Mouse (Mus musculus): ENCODE results near the gene Stk17b. TPM values are rescaled to one million over a fixed set of nuclear protein-coding genes. Genes with fewer than 3 reads are reported as not detected.

Stk17b gene
- 7.1 and 13.0 TPM in 2 replicates for total RNA-seq (2021)
- long read RNA-seq, partial matches to known transcripts: 3 of 6 reads
- long read RNA-seq, other reads (novel, unspliced or antisense): 0 of 6 reads

DNA sequence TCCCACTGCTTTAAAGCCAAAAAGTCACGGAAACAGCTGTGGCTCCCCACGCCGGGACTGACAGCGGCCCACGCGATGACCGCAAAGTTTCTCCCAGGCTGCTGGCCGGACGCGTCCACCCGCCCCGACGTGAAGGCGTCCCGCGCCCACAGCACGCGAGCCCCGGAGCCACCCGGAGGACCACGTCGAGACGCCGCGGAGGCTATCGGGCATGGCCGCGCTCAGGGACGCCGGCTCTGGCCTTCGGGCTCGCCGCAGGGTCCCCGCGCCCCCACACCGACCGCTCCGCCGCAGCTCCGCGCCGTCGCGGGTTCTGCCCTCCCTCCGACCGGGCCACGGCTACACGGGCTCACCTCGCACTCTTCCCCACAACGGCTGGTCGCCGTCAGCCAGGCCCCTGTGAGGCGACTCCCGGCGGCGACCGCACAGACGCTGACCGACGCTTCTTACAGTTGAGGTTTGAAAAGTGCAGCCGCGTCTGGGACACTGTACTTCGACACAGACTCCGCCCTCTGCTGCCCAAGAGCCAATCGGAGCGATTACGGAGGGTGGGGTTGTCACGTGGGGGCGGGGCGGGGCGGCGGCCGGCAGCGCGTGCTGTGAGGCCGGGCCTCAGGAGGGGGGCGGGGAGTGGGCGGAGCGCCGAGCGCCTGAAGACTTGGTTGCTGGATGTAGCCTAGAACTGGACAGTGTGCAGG, at the start of gene Stk17b:
TSS of gene Stk17b (minus strand) at position 504 of the 698 bp plus-strand sequence.
- peak; percentile 94 for DNase-seq

DNA sequence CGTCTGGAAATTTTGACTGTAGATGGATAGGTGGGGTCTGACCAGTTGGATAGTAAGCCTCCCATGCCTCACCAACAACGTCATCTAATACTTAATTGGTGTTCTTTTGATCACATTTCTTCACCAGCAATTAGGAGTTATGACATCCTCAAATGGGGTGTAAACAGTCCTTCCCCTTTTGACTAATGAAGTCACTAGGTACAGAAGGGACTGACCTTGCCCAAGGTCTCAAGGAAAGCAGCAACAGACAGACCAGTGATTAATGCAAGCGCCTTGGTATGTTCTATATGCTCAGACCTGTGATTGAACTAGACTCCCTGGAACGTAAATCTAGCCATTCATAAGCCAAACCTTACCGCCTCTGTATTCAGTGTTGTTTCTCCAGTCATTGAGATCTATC, 45.3 kb upstream of the Stk17b start:
- DNase-seq: no peak

DNA sequence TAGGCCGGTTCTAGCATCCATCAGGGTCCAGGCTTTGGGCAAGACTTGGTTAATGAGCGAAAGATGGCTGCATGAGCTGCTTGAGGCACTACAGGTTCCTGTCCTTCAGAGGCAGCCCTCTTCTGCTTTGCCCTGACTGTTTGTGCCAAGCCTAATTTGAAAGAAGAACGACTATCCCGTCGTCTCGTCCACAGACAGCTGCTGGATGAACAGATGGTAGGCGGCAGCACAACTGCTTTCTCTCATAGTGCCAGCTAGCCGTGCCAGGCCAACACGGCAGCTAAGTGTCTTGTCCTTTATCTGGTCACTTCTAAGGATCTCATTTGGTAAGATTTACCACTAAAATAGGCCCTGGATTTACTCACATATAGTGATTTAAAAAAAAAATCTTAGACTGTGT, 44.1 kb upstream of the Stk17b start:
- no peak for DNase-seq

- DNase-seq: no peak
These were observed 39.7 kb upstream of the Stk17b start for GRCm38 (mm10) chr1:53824446-53825337.

DNA sequence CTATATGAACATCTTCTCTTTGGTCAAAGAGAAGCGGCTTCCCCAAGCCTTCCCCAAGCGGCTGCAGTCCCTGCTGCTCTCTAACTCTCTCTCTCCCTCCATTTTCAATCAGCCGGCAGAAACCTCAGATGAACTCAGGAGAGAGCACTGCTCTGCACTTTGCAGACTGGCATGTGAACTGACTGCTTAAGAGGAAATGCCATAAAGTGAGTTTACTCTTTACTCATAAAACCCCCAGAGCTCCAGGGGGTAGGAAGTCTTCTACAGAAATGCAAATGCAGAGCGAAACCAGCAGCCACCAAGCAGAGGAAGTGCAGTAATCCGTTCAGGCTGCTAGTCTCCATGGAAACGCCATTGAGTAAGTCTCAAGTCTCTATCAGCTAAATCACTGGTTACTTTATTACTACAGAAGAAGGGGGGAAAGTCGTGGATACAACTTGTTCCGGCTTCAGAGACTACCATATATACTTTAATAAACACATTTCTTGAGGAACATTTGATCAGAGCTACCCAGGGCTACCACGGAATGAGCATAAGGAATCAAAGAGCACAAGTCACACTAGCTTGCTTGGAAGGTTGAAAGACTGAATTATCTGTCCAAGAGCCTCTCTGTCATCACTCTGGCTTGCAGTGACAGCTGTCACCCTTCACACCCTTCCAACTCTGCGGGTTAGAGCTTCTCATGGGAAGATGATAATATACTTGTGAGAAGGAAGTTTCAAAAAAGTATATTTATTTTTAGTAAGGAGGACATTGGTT, 38.8 kb upstream of the Stk17b start:
- DNase-seq: no peak

DNA sequence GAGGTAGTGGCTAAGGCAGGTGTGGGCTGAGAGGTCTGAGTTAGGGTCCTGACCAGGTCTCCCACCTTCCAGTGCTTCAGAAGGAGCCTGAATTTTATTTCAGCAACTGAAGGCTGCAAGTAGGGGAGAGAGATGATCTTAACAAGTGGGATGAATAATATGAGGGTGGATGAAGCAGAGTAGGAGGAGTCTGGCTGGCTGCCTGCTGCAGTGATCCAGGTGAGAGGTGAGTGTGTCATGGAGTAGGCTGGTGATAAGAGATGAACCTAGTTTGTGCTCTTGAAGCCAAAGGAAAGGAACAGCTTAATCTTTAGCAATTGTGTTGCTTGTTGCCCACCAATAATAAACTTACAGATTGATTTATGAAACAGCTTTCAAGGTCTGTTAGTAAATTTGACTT, 37.0 kb upstream of the Stk17b start:
- DNase-seq: no peak

- peak; percentile 8 for DNase-seq
These were observed 35.1 kb upstream of the Stk17b start for GRCm38 (mm10) chr1:53820041-53820632.

DNA sequence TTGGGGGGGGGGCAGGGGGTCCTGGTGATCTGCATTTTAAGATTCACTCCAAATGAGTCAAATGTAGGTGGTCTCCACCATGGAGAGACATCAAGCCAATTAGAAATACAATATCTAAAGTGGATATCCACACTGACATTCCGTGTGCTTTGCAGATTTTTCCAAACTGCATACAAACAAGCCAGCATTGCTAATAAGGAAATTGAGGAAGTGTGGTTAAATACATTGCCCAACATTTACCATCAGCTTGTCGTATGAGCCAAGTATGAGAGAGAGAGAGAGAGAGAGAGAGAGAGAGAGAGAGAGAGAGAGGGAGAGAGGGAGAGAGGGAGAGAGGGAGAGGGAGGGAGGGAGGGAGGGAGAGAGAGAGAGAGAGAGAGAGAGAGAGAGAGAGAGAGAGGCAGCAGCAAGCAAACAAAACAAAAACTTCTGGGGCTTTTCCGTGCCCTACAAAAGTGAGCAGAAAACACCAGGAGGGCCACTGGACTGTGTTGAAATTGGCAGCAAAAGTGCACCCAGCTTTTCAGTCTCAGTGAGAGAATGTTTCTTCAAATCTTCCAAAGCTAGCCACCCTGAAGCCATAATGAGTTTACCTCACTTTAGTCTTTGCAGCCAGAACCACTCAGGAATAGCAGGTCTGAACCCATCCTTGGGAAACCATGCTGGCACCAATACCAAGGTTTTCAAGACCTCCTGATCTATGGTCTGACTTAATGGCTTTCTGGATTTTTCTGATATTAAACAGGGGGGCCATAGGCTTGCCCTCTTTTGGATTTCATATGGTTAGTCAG, 33.2 kb upstream of the Stk17b start:
- no peak for DNase-seq

DNA sequence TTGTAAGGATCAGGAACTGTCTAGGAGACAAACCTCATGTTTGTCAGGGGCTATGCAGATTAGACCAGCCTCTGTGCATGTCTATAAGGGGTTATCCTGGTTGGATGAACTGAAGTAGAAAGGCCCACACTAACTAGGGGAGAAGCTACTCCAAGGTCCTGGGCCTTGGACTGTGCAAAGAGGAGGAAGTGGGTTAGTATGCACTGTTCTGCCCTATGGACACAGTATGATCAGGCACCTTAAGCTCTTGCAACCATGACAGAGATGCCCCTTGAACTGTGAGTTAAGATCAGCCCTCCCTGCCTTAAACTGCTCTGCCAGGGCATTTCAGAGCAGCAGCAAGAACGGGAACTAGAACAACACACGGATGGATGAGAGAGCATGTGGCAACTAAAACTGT, 31.3 kb upstream of the Stk17b start:
- DNase-seq: no peak

GRCm38 (mm10) chr1:53814077-53814705, 29.2 kb upstream of the Stk17b start:
- DNase-seq: no peak

DNA sequence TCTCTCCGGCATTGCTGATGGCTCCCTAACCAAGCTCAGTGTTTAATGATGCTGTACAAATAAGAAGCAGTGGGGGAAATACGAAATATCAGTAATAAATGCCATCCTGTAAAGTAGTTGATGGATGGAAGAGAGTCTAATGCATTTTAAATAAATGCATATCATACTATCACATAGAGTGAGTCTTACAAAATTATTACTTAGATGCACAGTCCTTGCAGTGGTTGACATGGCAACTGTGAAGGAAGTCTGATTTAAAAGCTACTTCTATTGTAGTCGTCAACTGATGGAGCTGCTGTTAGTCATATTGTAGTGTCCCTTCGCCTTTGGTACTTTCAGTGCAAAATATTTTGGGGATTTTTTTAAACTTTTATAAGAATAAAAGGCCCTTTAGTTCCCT, 26.9 kb upstream of the Stk17b start:
- no peak for DNase-seq

- DNase-seq: no peak
These were observed 23.2 kb upstream of the Stk17b start for GRCm38 (mm10) chr1:53808229-53808628.

GRCm38 (mm10) chr1:53797811-53798210, 12.8 kb upstream of the Stk17b start:
- DNase-seq: no peak

- DNase-seq: no peak
These were observed 12.1 kb upstream of the Stk17b start for GRCm38 (mm10) chr1:53797074-53797473.

GRCm38 (mm10) chr1:53796271-53796670, 11.2 kb upstream of the Stk17b start:
- DNase-seq: no peak

DNA sequence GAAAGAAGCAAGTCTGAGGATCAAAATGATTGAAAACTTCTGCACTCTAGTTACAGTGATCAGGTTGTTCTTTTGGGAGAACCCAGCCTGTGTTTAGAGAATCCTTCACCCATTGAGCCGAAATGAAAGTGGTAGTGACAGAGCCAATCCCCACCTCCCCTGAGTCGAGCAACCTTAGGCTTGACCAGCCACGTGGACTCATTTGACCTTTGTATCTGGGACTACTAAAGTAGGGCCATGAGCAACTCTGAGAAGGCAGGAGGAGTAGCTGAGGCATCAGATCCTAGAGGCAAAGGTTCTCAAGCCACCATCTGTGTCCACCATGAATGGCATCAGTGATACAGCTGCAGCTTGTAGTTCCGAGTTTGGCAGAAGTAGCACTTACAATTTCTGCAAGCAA, 10.6 kb upstream of the Stk17b start:
- DNase-seq: no peak

DNA sequence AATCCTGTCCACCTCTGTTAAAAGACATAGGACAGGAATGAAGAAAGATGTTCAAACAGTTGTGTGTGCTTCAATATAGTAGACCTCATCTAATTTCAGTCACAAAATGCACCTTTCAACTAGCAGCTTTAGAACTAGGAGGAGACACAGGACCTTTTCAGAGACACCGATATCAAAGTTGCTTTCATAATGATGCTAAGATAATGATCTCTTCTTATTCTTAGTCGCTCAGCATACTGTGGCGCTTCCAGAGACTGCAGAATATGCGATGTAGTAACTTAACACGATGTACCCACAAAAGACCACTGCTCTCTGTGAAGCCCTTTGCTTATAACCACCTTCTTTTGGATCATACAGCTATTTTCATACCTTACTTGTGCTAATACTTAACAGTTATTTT, 10.1 kb upstream of the Stk17b start:
- DNase-seq: no peak

DNA sequence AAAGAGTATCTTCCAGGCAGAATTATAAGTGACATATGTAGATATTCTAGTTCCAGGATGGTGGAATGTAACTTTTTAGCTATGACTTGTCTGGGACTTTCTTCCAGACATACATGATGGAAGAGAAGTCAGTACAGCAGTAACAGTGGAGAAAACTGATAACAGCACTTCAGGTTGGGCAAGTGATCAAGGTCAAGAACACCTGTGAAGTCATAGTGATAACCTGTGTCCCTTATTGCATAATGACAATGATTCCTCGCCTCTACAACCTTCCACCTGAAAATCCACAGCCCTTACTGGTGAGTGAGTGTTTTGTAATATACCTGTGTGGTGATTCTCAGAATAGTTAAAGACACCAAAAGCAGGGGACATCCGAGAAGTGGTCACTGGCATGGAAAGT, 9.3 kb upstream of the Stk17b start:
- DNase-seq: no peak

- no peak for DNase-seq
These were observed 6.3 kb upstream of the Stk17b start for GRCm38 (mm10) chr1:53791343-53791742.

DNA sequence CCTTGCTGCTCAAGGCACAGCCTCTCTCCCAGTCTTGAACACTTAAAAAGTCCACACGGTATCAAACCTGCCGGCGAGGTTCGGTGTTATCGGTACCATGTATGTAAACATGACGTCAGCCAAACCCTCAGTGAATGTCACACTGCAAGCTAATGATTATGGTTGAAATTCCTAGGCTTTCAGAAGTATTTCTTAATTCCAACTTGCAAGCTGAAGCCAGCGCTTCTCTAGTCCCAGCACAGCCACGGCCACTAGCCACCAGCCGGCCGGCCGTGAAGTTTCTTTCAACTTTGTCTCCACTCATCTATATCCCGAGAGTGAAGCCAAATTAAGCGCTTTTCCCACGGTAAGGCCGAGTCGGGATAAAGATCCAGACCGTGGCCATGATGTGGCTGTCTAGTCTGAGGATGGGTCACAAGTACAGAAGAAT, 718 bp downstream of the Stk17b start:
- DNase-seq: peak; percentile 24

DNA sequence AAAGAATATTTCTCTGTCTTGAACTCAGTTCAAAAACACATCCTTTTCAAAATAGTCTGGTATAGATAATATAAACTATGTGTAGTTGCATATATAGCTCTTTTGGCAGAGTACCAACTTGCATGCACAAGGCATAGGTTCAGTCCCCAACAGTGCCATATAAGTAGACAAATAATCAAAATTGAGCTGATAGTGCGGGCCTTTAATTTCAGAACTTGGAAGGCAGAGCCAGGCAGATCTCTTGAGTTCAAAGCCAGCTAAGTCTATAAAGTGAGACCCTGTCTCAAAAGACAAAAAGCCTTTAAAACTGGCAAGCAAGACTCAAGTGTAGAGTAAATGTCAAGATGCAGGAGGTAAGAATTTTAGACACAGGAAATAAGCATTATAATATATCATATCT, 2.1 kb downstream of the Stk17b start:
- no peak for DNase-seq

All from adrenal gland, postnatal 25 days (tissue).